Mouse (Mus musculus) hindbrain, embryonic 10.5 days (tissue): Measurements from ENCODE around the gene Arap1. TPM values are rescaled to one million over a fixed set of nuclear protein-coding genes. Genes with fewer than 3 reads are reported as not detected.
A peak's percentile ranks its signal among the peaks of the same experiment; 100 is the strongest.

Experiments
- DNase-seq: peaks from one replicate; pipeline ENCODE4 v3.0.0-alpha.2; 2017; ENCODE audit warnings: low spot score
- H3K27ac ChIP-seq: fragments of 300-500 bp; sonication (generic); 2 replicates; pipeline ENCODE4 v1.5.1; 2016; ENCODE audit warnings: mild to moderate bottlenecking, moderate library complexity
- H3K27me3 ChIP-seq: fragments of 300-500 bp; sonication (generic); 2 replicates; pipeline ENCODE4 v1.6.1; 2016; ENCODE audit warnings: mild to moderate bottlenecking; ENCODE audit not compliant: poor library complexity, insufficient read depth, severe bottlenecking
- H3K36me3 ChIP-seq: fragments of 300-500 bp; sonication (generic); 2 replicates; pipeline ENCODE4 v1.6.1; 2016; ENCODE audit warnings: mild to moderate bottlenecking, moderate library complexity
- H3K4me1 ChIP-seq: fragments of 300-500 bp; sonication (generic); replicated peaks from 2 replicates; pipeline ENCODE4 v1.6.1; 2016; ENCODE audit warnings: mild to moderate bottlenecking
- H3K4me3 ChIP-seq: fragments of 300-500 bp; sonication (generic); 2 replicates; pipeline ENCODE4 v1.5.1; 2016; ENCODE audit warnings: mild to moderate bottlenecking, moderate library complexity
- H3K9me3 ChIP-seq: fragments of 300-500 bp; sonication (generic); 2 replicates; pipeline ENCODE4 v1.6.1; 2016; ENCODE audit warnings: mild to moderate bottlenecking, moderate library complexity
- WGBS: fragments of 180-500 bp; shearing (Covaris S2); methylation state at CpG from one replicate; pipeline ENCODE4 v1.1.7; 2016; 5-methylcytosine and 5-hydroxymethylcytosine counted together
- polyA plus RNA-seq: library from polyadenylated mRNA; unstranded; fragments of >200 nt; fragmentation: Nextera tagmentation; extraction: Ambion mirVana; gene quantifications from 2 replicates; pipeline ENCODE4 v1.2.1, GENCODE M21; 2016

Gene Arap1
- polyA plus RNA-seq, 1 experiment from 2014 or later = 19.2 TPM

DNA sequence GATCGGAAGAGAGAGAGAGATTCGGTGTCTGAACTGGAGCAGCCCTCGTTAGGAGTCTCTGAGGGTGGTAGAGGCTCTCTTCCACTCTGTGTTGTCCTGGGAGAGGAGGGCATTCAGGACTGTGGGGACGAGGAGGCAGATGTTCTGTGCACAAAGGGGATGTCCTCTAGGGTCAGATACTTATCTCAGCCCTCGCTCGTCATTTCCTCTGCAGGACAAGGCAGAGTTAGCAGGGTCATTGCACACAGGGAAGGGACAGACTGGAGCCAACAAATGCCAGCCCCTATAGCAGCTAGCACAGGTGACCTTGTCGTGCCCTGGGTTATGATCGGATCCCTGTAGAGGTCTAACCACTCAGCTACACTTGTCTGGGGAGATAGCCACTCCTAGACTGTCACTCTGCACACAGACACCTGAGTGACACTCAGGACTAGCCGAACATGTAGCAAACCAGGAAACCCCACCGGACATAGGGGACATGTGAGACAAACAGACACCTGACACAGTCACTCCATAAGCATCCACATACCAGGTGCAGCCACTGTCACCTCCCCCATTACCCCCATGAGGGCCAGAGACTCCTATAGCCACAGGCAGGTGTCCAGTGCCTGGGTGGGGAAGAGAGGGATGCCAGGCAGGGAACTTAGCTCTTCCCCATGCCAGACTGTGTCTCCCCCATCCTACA is 112.2 kb downstream of the Arap1 start:
- Histone ChIP-seq H3K27ac (peak overlapping the region; percentile 35), H3K9me3 (no peaks in the 10 kb centered on the region), H3K36me3 (no peaks in the 10 kb centered on the region), H3K27me3 (peaks cover 24% of the 10 kb centered on the region), H3K4me3 (no peak overlapping the region), H3K4me1 (peaks cover 78% of the 10 kb centered on the region)
- 61% methylated on average over 10 of the region's 10 CpGs for WGBS
- no peak for DNase-seq

- no peak for DNase-seq
- Histone ChIP-seq H3K27me3 (peaks cover 19% of the 10 kb centered on the region), H3K27ac (peak overlapping the region; percentile 35; the same call in 1 of the 2 replicates), H3K9me3 (no peaks in the 10 kb centered on the region), H3K4me3 (no peak overlapping the region), H3K36me3 (no peaks in the 10 kb centered on the region), H3K4me1 (peaks cover 81% of the 10 kb centered on the region)
- WGBS = 58% methylated on average over 10 of the region's 10 CpGs
These were observed 112.7 kb downstream of the Arap1 start for GRCm38 (mm10) chr7:101460608-101460957.

GRCm38 (mm10) chr7:101461571-101461970 is 113.7 kb downstream of the Arap1 start:
- peak overlapping the region; percentile 67; the same call in 1 of the 2 replicates for H3K27ac ChIP-seq
- no peaks in the 10 kb centered on the region for H3K36me3 ChIP-seq
- no peak for DNase-seq
- no peaks in the 10 kb centered on the region for H3K9me3 ChIP-seq
- H3K4me3 ChIP-seq = no peak overlapping the region
- H3K4me1 ChIP-seq = peaks cover 84% of the 10 kb centered on the region
- peaks cover 16% of the 10 kb centered on the region for H3K27me3 ChIP-seq
- 88% methylated on average over 11 of the region's 11 CpGs for WGBS

Other genes with a start within 250 kb of the Arap1 start
- 13.8 and 20.1 TPM in 2 replicates for gene Atg16l2, start 45.8 kb upstream of the Arap1 start, polyA plus RNA-seq
- gene Stard10, start 31.0 kb upstream of the Arap1 start, polyA plus RNA-seq = 9.8 and 10.4 TPM in 2 replicates
- gene Gm45837, start 62.8 kb downstream of the Arap1 start, polyA plus RNA-seq = 0.82 and 1.3 TPM in 2 replicates
- gene Pde2a, start 73.6 kb downstream of the Arap1 start, polyA plus RNA-seq = 18.3 and 30.3 TPM in 2 replicates
- not detected in 2 replicates for gene Art2b, start 237.5 kb downstream of the Arap1 start, polyA plus RNA-seq